Mouse (Mus musculus): ENCODE results near the gene Rprd1b. TPM values are rescaled to one million over a fixed set of nuclear protein-coding genes. Genes with fewer than 3 reads are reported as not detected.

Gene Rprd1b
- total RNA-seq, 1 experiment from 2014 or later, result 14.4 TPM

GRCm38 (mm10) chr2:158178696-158179369 is 150.5 kb downstream of the Rprd1b start:
- 0 out of 2 replicates have a peak, but pooled peaks have one; percentile 8 for ATAC-seq (replicated peaks; ENCODE audit: insufficient number of reproducible peaks, low FRiP score, low TSS enrichment, poor library complexity, severe bottlenecking)

GRCm38 (mm10) chr2:158179370-158180111 is 151.2 kb downstream of the Rprd1b start:
- ATAC-seq (replicated peaks; ENCODE audit: insufficient number of reproducible peaks, low FRiP score, low TSS enrichment, poor library complexity, severe bottlenecking), result no peak

DNA sequence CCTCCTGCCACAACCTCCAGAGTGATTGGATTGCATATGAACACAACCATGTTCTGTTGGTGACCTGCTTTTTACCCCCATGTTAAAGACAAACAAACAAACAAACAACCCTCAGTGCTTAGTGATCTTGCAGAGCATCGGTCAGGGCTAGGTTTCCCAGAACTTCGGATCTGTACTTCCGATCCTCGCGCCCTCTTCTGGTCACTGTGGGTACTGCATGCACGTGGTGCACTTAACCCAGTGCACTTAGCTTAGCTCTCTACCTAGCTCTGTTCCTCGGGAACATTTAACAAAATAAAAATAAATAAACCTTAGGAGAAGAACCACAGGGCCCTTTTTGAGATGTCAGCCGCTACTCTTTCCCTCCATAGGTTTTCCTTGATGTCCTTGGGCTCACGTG is 152.5 kb downstream of the Rprd1b start:
- 0 out of 2 replicates have a peak, but pooled peaks have one; percentile 21 for ATAC-seq (replicated peaks; ENCODE audit: insufficient number of reproducible peaks, low FRiP score, low TSS enrichment, poor library complexity, severe bottlenecking)

Other genes with a start within 250 kb of the Rprd1b start
- gene Vstm2l, start 113.8 kb upstream of the Rprd1b start, total RNA-seq (2017), result not detected in 3 replicates
- gene Tti1, start 64 bp upstream of the Rprd1b start, total RNA-seq (2017), result 15.8 to 31.3 TPM (median 19.1 TPM) in 3 replicates
- gene Tgm2, start 117.9 kb downstream of the Rprd1b start, total RNA-seq (2017), result 131 to 275 TPM (median 210 TPM) in 3 replicates
- gene D630003M21Rik, start 200.7 kb downstream of the Rprd1b start, total RNA-seq (2017), result not detected in 3 replicates
- gene Bpi, start 229.6 kb downstream of the Rprd1b start, total RNA-seq (2017), result not detected in 3 replicates